Mouse (Mus musculus): Measurements from ENCODE around the gene Dnah9.

Dnah9 gene

GRCm38 (mm10) chr11:65794428-65795219 is 373.7 kb downstream of the Dnah9 start:
- DNase-seq (ENCODE audit: low spot score): no peak

- DNase-seq (ENCODE audit: low spot score): peak; percentile 95
These were observed 380.2 kb downstream of the Dnah9 start, which contains the start of gene Map2k4 for GRCm38 (mm10) chr11:65788154-65788553. TSS of gene Map2k4 (minus strand) at chr11:65788297.

- DNase-seq (ENCODE audit: low spot score): no peak
These were observed 380.8 kb downstream of the Dnah9 start for GRCm38 (mm10) chr11:65787421-65788151.

- DNase-seq (ENCODE audit: low spot score): no peak
These were observed 382.2 kb downstream of the Dnah9 start for GRCm38 (mm10) chr11:65786160-65786559.

GRCm38 (mm10) chr11:65781596-65781995 is 386.8 kb downstream of the Dnah9 start:
- DNase-seq (ENCODE audit: low spot score): no peak

Data from T-cell, adult 2 months (primary cell).